Mouse (Mus musculus): ENCODE results near the gene Cplx3.

Gene Cplx3

DNA sequence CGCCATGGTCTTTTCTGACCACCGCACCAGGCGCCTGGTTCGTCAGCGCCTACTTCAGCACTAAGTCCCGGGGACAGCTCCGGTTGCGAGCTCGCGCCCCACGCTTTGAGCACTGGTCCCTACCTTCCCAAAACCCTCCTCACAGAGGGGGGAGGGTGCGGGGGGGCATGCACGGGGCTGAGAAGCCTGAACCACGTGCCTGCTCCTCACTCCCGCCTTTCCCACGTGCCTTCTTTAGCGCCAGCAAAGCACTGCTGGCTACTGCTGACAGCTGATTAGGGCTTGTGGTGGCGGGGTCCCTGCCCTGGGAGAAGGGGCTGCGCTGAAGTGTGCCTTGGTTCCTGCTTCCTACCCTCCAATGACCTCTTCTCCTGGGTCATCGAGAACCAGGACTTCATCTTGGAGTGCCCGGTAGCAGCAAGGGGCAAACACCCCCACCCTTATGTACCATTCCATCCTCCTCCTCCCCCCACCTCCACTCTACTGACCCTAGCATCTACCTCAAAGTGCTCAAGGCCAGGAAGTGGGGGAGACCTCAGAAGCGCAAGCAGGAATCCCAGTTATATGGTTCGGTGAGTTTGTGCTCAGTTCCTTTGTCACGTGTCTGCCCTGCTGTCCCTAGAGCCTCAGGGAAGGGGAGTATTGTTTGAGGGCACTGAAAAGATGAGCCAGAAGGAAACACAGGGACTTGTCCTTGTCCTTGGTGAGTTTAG, at the start of gene Cplx3:
Gene Cplx3 (minus strand): TSS at position 143 of the 713 bp plus-strand sequence.
- DNase-seq (ENCODE audit: low spot score): no peak

- peak; percentile 97 for DNase-seq (ENCODE audit: low spot score)
Observed at GRCm38 (mm10) chr9:57655749-57656148, 49.7 kb upstream of the Cplx3 start.

DNA sequence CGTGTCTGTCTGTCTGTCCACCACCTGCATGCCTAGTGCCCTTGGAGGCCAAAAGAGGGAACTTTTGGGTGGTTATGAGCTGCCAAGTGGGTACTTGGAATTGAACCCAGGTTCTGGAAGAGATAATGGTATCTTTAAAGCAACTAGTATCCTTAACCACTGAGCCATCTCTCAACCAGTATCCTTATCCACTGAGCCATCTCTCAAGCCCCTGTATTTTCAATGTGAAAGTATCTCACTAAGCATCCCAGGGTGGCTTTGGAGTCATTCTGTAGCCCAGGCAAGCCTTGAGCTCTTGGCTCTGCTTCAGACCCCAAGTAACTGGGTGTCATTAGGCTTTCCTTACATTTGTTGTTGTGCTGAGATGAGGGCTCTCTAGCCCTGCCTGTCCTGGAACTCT, 48.9 kb upstream of the Cplx3 start:
- DNase-seq (ENCODE audit: low spot score): no peak

DNA sequence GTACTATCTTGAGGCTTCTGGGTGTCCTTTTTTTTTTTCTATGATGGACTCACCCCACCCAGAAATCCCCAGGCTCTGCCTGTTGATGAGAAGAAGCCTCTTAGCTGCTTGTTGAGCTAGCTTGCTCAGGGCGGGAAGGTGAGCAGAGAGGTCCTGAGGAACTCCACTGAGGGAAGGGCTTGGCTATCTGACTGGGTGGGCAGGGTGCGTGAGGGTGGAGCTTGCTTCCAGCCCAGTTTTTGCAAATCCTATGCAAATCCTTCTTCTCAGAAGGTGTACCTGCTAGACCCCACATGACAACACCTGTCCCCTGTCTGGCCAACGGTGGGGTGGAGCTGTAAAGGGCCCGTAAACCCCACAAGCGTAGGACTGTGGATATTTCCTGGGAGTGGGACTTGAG, 47.2 kb upstream of the Cplx3 start, which contains the start of gene Csk:
Gene Csk (minus strand): TSS at position 349 of the 400 bp plus-strand sequence.
- no peak for DNase-seq (ENCODE audit: low spot score)

DNA sequence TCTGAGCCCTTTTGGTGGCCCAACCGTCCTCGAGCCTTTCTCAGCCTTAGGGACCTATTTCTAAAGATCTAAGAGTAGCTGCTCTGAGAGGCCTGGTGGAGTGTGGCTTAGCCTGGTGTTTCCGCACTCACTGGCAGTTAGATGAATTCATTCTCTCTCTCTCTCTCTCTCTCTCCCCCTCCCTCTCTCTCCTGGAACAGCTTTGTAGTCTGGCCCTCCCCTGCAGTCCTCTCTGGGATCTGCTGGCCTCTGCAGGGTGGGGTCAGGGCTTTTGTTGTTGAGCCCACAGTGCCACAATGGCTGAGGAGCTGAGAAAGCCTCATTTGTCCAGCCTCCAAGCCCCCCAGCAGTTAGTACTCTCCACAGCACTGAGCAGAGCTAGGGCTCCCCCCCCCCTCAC, 46.8 kb upstream of the Cplx3 start:
- no peak for DNase-seq (ENCODE audit: low spot score)

GRCm38 (mm10) chr9:57652351-57652750, 46.3 kb upstream of the Cplx3 start:
- DNase-seq (ENCODE audit: low spot score): no peak

- no peak for DNase-seq (ENCODE audit: low spot score)
Observed at GRCm38 (mm10) chr9:57650786-57651311, 44.8 kb upstream of the Cplx3 start.

- DNase-seq (ENCODE audit: low spot score): no peak
Observed at GRCm38 (mm10) chr9:57650130-57650785, 44.2 kb upstream of the Cplx3 start.

DNA sequence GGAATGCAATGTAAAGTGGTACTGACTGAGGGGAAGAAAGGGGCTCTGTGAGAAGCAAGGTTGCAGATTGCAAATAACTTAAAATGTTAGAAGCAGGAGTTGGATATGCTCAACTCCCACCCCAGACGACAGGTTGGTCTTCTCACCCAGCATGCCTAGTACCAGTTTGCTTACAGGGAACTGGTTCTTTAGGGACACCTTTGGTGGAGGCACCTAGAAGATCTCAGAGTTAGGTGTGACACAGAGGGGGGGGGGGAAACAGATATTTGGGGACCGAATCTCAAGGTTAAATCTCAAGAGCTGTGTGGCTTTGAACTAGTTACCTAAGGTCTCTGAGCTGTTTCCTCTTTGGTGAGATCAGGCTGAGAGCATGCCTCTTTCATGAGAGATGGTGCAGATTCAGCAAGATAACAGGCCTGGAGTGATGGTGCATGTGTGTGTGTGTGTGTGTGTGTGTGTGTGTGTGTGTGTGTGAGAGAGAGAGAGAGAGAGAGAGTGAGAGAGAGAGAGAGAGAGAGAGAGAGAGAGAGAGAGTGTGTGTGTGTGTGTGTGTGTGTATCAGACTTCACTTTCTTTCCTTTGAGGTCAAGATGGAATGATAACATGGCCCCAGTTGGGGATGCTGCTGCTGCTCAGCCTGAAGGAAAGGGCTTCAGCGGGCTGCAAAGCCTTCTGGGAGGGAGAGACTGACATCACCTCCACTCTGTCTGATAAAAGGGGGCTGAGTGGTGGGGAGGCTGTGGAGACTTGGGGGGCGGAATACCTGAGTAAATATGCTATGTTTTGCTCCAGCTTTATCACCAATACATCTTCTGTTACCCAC, 41.4 kb upstream of the Cplx3 start:
- DNase-seq (ENCODE audit: low spot score): no peak

DNA sequence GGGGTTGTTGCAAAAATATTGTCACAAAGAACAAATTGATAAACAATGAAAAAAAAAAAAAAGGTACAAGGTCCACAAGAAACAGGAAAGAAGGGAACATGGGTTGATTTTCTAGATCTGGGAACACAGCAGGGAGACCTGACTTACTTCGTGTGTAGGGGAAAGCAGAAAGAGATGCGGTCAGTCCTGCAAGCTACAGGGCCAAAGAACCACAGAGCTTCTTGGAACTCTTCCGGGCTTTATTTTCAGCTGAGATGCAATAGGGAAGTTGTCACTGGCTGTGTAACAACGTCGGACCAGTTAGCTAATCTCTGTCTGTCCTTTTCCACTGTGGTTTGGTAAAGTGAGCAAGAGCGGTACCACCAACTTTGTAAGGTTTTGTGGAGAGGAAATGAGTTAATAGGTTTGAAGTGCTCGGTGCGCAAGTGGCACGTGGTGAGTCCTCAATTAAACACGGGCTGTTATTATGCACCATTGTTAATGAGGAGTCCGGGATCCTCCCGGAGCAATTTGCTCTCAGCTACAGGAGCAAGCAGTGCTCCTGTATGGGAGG, 40.5 kb upstream of the Cplx3 start:
- DNase-seq (ENCODE audit: low spot score): no peak

DNA sequence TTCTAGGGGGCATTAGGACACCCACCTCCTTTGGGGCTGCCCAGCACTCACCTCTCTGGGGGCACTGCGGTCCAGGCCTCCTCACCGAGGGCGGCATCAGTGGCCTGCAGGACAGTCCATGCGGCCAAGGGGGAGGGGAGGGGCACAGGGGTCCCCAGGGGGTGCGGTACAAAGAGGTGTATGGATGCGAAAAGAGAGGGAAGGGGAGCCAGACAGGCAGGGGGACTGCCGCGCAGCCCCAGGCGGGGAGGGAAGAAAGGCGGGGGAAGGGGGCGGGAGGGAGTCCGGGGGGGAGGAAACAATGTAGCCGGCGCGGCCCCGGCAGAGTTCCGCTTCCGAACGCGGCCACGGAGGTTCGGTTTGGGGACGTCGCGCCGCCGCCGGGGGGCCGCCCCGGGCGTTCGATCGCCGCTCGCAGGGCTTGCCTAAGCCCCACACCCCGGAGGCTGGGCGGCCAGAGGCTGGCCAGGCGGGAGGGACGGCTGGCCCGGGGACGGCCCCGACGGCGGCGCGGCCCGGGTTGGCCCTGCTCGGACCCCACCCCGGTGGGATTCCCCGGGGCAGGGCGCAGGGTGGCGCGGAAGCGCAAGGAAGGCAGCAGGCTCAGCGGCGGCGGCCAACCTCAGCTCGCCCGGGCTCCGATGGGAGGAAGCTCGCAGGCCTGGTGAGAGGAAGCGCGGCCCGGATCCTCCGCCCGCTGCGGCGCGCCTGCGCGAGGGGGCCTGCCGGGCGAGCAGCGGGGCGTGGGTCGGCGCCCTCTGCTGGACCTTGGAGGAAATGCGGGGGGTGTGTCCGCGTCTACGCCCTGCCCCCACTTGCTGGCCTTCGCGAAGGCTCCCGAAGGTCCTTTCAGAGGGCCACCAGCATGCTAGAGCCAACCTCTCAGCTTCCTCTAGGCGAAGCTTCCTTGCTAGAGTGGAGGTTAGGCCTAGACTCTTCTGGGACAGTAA, 39.1 kb upstream of the Cplx3 start:
- peak; percentile 76 for DNase-seq (ENCODE audit: low spot score)

DNA sequence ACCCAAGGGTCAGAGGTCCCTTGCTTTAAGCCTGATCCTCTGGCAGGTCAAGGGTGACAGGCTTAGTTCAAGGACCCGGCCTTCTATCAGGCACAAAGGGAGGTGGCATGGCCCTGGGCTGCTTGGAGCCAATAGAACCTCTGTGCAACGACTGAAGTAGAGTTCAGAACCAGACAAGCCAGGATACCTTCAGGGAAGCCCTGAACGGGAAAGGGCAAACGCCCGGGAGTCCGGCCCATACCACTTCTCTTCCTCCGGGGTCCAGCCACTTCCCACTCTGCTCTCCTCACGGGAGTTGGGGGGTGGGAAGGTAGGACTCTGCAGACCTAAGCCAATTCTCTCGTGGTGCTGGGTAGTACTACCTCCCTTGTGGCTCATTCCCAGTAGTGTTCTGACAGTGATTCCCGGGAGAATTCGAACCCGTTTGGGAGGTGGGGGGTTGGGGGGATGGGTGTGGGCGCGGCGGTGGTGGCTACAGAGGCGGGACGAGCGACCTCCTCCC, 38.4 kb upstream of the Cplx3 start:
- no peak for DNase-seq (ENCODE audit: low spot score)

GRCm38 (mm10) chr9:57643856-57644180, 37.7 kb upstream of the Cplx3 start:
- DNase-seq (ENCODE audit: low spot score): no peak

DNA sequence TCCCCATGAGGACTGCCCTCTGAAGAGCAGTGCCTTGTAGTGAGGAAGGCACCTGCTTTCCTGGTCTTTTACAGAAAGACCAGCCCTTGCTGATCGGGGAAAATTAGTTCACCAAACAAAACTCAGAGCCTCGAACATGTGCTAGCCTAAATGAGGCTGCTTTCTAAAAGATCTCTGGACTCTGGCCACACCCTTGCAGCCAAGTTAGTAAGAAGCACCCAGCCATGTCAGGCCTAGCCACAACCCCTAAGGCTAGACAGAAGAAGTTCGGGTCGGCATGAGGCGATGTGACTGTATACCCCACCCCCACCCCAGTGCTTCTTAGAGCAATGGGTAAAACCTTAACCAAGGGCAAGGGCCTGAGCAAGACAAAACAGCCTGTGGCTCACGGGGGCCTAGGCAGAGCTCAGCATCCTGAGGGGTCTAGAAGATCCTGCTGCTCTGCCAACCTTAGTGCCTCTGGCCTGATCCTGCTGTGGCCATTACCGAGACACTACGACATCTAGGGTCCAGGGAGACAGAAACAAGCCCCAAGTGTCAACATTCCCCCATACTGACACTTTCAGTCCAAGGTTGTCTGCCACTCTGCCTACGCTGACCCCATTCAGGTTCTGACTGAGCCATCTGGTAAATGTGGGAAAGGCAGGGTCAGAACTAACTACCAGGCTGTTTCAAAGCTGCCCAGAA, 37.2 kb upstream of the Cplx3 start:
- no peak for DNase-seq (ENCODE audit: low spot score)

- DNase-seq (ENCODE audit: low spot score): no peak
Observed at GRCm38 (mm10) chr9:57641775-57642550, 35.9 kb upstream of the Cplx3 start.

- no peak for DNase-seq (ENCODE audit: low spot score)
Observed at GRCm38 (mm10) chr9:57641022-57641421, 34.9 kb upstream of the Cplx3 start.

GRCm38 (mm10) chr9:57640384-57640783, 34.3 kb upstream of the Cplx3 start:
- DNase-seq (ENCODE audit: low spot score): no peak

DNA sequence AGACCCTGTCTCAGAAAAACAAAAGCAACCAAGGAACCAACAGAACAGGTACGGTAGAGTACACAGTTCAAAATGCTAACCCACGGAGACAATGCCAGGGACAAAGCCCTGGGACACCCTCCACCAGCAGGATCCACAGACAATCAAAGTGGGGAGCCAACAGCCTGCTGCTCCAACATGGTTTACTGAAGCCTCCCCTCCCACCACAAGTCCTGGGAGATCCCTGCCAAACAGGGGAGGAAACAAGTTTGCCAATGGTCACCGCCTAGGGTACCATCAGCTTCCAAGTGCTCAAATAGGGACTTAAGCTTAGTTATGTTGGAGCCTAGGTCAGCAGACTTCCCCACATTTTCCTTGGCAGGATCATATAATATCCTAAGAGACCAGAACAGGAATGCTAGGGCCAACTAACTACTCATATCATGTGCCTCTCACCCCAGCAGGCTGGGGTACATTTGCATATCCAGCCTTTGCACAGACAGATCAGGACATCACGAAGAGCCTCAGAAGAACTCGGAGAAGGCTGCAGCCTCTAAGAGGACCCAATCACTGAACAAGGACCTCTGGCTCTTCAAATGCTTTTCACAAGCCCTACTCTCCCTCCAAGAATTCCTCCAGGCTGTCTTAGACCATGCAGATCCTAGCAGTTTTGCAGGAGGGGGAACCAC, 33.7 kb upstream of the Cplx3 start:
- DNase-seq (ENCODE audit: low spot score): no peak

All from layer of hippocampus, adult 9-10 months (tissue).